In genomic region chr11:120307566-120308430, GRCm38 (mm10) we compare ENCODE assay signal across 7 mouse cellular contexts. TPM values are rescaled to one million over a fixed set of nuclear protein-coding genes. Genes with fewer than 3 reads are reported as not detected.
DNase-seq lines count a peak whose midpoint lies in the region; ATAC-seq and TF ChIP-seq lines count a peak whose summit lies in the region.

No protein-coding gene starts in this region.

- DNase-seq in adrenal gland, adult (ENCODE audit: inconsistent age in 2 of 2, low spot score in 1 of 2): peak; percentile 93 to 98
- peak; percentile 95 for DNase-seq in embryo, embryonic 10 days (ENCODE audit: low spot score)
- DNase-seq in kidney, adult 11 months: peak; percentile 92
- peak; percentile 99 for DNase-seq in limb, embryonic 10.5 days (ENCODE audit: low spot score)
- DNase-seq in spleen, adult 2 months (ENCODE audit: low read depth in 1 of 2, low spot score in 2 of 2): peak; percentile 45 to 82

- ATAC-seq in granulocyte monocyte progenitor cell, adult 5-6 weeks (replicated peaks; ENCODE audit: poor library complexity, severe bottlenecking): peak; percentile 42; the same call in 1 of the 2 replicates
- ATAC-seq in midbrain, embryonic 15.5 days (replicated peaks): no peak

- no peaks in the 10 kb centered on the region for H3K36me3 ChIP-seq in limb, embryonic 10.5 days
- H3K36me3 ChIP-seq in midbrain, embryonic 15.5 days (replicated peaks): no peaks in the 10 kb centered on the region
- H3K36me3 ChIP-seq in spleen, adult 2 months (ENCODE audit: control insufficient read depth, insufficient read depth, low read length): no peaks in the 10 kb centered on the region

- peak; percentile 94 for TF ChIP-seq CTCF in spleen, adult 2 months (IDR thresholded peaks at IDR 0.05; ENCODE audit: extremely low read depth, insufficient read depth, insufficient read length, insufficient replicate concordance)

- TF ChIP-seq POLR2A in spleen, adult 2 months (IDR thresholded peaks at IDR 0.05; ENCODE audit: low read depth, low read length): no peak

- WGBS in limb, embryonic 10.5 days: 6% methylated on average over 19 of the region's 19 CpGs
- WGBS in midbrain, embryonic 15.5 days: 6% methylated on average over 19 of the region's 19 CpGs
- WGBS in spleen, adult 2 months: 8% methylated on average over 19 of the region's 19 CpGs

- no peak overlapping the region for H3K9ac ChIP-seq in midbrain, embryonic 15.5 days

- H3K27me3 ChIP-seq in limb, embryonic 10.5 days (ENCODE audit: low read depth, poor library complexity, severe bottlenecking): peaks cover 7% of the 10 kb centered on the region; the same call in 1 of the 2 replicates
- peaks cover 6% of the 10 kb centered on the region for H3K27me3 ChIP-seq in midbrain, embryonic 15.5 days (replicated peaks)
- peaks cover 8% of the 10 kb centered on the region; the same call in 1 of the 2 replicates for H3K27me3 ChIP-seq in spleen, adult 2 months (ENCODE audit: control insufficient read depth, insufficient read depth, low read length)

- H3K4me3 ChIP-seq in limb, embryonic 10.5 days: peak overlapping the region; percentile 65
- H3K4me3 ChIP-seq in midbrain, embryonic 15.5 days: no peak overlapping the region
- no peak overlapping the region for H3K4me3 ChIP-seq in spleen, adult 2 months (ENCODE audit: extremely low read depth, insufficient read depth, insufficient read length)

- H3K9me3 ChIP-seq in limb, embryonic 10.5 days (replicated peaks): no peaks in the 10 kb centered on the region
- no peaks in the 10 kb centered on the region for H3K9me3 ChIP-seq in midbrain, embryonic 15.5 days

- peak overlapping the region; percentile 98 for H3K27ac ChIP-seq in limb, embryonic 10.5 days
- H3K27ac ChIP-seq in midbrain, embryonic 15.5 days: peak overlapping the region; percentile 48
- no peak overlapping the region for H3K27ac ChIP-seq in spleen, adult 2 months (ENCODE audit: insufficient read depth, low read length)

- peaks cover 83% of the 10 kb centered on the region for H3K4me1 ChIP-seq in limb, embryonic 10.5 days
- H3K4me1 ChIP-seq in midbrain, embryonic 15.5 days: peaks cover 68% of the 10 kb centered on the region
- H3K4me1 ChIP-seq in spleen, adult 2 months (ENCODE audit: control insufficient read depth, insufficient read depth, insufficient read length): peaks cover 9% of the 10 kb centered on the region

- 0 out of 2 replicates have a peak overlapping the region, but pooled peaks have one; percentile 0 for H3K4me2 ChIP-seq in midbrain, embryonic 15.5 days

RNA-seq across cellular contexts. Expression of gene Actg1, which starts 40.5 kb away (rescaled TPM):
- total RNA-seq in granulocyte monocyte progenitor cell, adult 5-6 weeks (2014; fragmentation: Nextera tagmentation): 1,412 and 1,653 TPM in 2 replicates
- 733 and 780 TPM in 2 replicates for total RNA-seq in granulocyte monocyte progenitor cell, adult 5-6 weeks (2017)
- 3,099 and 3,197 TPM in 2 replicates for polyA plus RNA-seq in limb, embryonic 10.5 days (2016; fragmentation: Nextera tagmentation; extraction: Ambion mirVana)
- polyA plus RNA-seq in midbrain, embryonic 15.5 days (2015; fragmentation: Nextera tagmentation; extraction: Ambion mirVana): 4,418 and 4,467 TPM in 2 replicates
- 951 and 978 TPM in 2 replicates for polyA plus RNA-seq in spleen, adult 2 months (2012; rRNA removed)

RNA-seq across cellular contexts. Expression of gene Fscn2, which starts 53.5 kb away (rescaled TPM):
- total RNA-seq in granulocyte monocyte progenitor cell, adult 5-6 weeks (2014; fragmentation: Nextera tagmentation): not detected in 2 replicates
- total RNA-seq in granulocyte monocyte progenitor cell, adult 5-6 weeks (2017): not detected in 2 replicates
- 0.35 and 0.74 TPM in 2 replicates for polyA plus RNA-seq in limb, embryonic 10.5 days (2016; fragmentation: Nextera tagmentation; extraction: Ambion mirVana)
- 0.84 and 1.4 TPM in 2 replicates for polyA plus RNA-seq in midbrain, embryonic 15.5 days (2015; fragmentation: Nextera tagmentation; extraction: Ambion mirVana)
- polyA plus RNA-seq in spleen, adult 2 months (2012; rRNA removed): 0.08 TPM in 1 of 2 replicates, not detected in the other
